Comparison of ENCODE assay signal across 24 mouse cellular contexts in genomic region chr10:63235889-63236288, GRCm38 (mm10). TPM values are rescaled to one million over a fixed set of nuclear protein-coding genes. Genes with fewer than 3 reads are reported as not detected.
DNase-seq lines count a peak whose midpoint lies in the region; ATAC-seq and TF ChIP-seq lines count a peak whose summit lies in the region.
"Had no signal": no experiment of that assay in that cellular context is flagged by ENCODE, and none has a peak within 500 bp of the region (broad histone marks: within the 10 kb centered on the region; RNA-seq: fewer than 3 reads in every experiment).

No protein-coding gene starts in this region.

- 0 out of 2 replicates have a peak, but pooled peaks have one; percentile 29 for ATAC-seq in common myeloid progenitor, adult 5-6 weeks (replicated peaks; ENCODE audit: low read depth, poor library complexity, severe bottlenecking)
- 0 out of 2 replicates have a peak, but pooled peaks have one; percentile 16 for ATAC-seq in neutrophil, adult 5-6 weeks (ENCODE audit: extremely low read depth, insufficient number of reproducible peaks, low FRiP score, poor library complexity, severe bottlenecking)
- ATAC-seq in heart, embryonic 11.5 days (replicated peaks; ENCODE audit: insufficient number of reproducible peaks, low FRiP score, low TSS enrichment) = no peak
- ATAC-seq: forebrain, postnatal 0 days; hindbrain, embryonic 16.5 days; inflammation-experienced regulatory T-cells, adult 6 months; Patski had no signal

- intact Hi-C loops in heart, postnatal 25 days (cut with DNase I) = no loop called here

- TF ChIP-seq CTCF in MEL (IDR thresholded peaks at IDR 0.05 in 2 of 3, conservative IDR thresholded peaks at IDR 0.05 in 1 of 3; ENCODE audit: control insufficient read depth in 1 of 3, insufficient read depth in 1 of 3, low read depth in 2 of 3, low read length in 3 of 3, poor library complexity in 1 of 3, severe bottlenecking in 1 of 3) = no peak

- no peak overlapping the region for H3K9ac ChIP-seq in MEL (ENCODE audit: control insufficient read depth, low read depth, low read length, poor library complexity, severe bottlenecking)
- no peak overlapping the region for H3K9ac ChIP-seq in heart, embryonic 11.5 days (ENCODE audit: low read depth, low read length)
- H3K9ac ChIP-seq: embryonic facial prominence, embryonic 12.5 days; forebrain, postnatal 0 days; hindbrain, embryonic 12.5 days had no signal

- TF ChIP-seq POLR2A in MEL (IDR thresholded peaks at IDR 0.05; ENCODE audit: control insufficient read depth in 1 of 2, insufficient read depth in 1 of 2, low read depth in 1 of 2, low read length in 2 of 2, poor library complexity in 1 of 2) = no peak

- TF ChIP-seq EP300 in MEL (IDR thresholded peaks at IDR 0.05; ENCODE audit: low read depth in 1 of 2, low read length in 2 of 2) = peak; percentile 19 to 49; a peak in 2 of 4 replicates

- DNase-seq in 416B (ENCODE audit: low read depth) (peak; percentile 75), MEL (ENCODE audit: low read depth, low spot score) (peak; percentile 81)
- no peak for DNase-seq in kidney, adult 11 months
- DNase-seq in heart, postnatal 25 days (ENCODE audit: low spot score) = no peak
- DNase-seq: adrenal gland, adult 8-10 months; cerebellum, adult 11 months; cerebellum, adult 8-10 months; cerebellum, postnatal 14 days; forebrain, postnatal 0 days; gastrocnemius, adult 2 months; gastrocnemius, postnatal 36 days; heart, adult 18-20 months; heart, postnatal 4 days had no signal

- no peak overlapping the region for H3K4me2 ChIP-seq in heart, embryonic 11.5 days
- H3K4me2 ChIP-seq: embryonic facial prominence, embryonic 12.5 days; hindbrain, embryonic 12.5 days had no signal

- no peaks in the 10 kb centered on the region; a peak in 1 of 4 replicates for H3K27me3 ChIP-seq in MEL (ENCODE audit: control insufficient read depth in 1 of 2, insufficient read depth in 2 of 2, low read length in 2 of 2)
- H3K27me3 ChIP-seq in heart, embryonic 11.5 days (ENCODE audit: control insufficient read depth, insufficient read depth, low read length) = no peaks in the 10 kb centered on the region
- H3K27me3 ChIP-seq: embryonic facial prominence, embryonic 12.5 days; hindbrain, embryonic 12.5 days; Patski had no signal

- no peaks in the 10 kb centered on the region for H3K79me2 ChIP-seq in MEL (ENCODE audit: control insufficient read depth, insufficient read depth, low read length, poor library complexity)

- H3K4me1 ChIP-seq in MEL (ENCODE audit: control insufficient read depth in 1 of 2, insufficient read depth in 2 of 2, low read length in 2 of 2) = no peaks in the 10 kb centered on the region
- no peaks in the 10 kb centered on the region for H3K4me1 ChIP-seq in heart, embryonic 11.5 days (ENCODE audit: control insufficient read depth, insufficient read depth, low read length)
- H3K4me1 ChIP-seq: embryonic facial prominence, embryonic 12.5 days; hindbrain, embryonic 12.5 days had no signal

- no peaks in the 10 kb centered on the region for H3K9me3 ChIP-seq in MEL (replicated peaks; ENCODE audit: insufficient read depth, low read length)
- H3K9me3 ChIP-seq in heart, embryonic 11.5 days (replicated peaks; ENCODE audit: control insufficient read depth, low read length) = no peaks in the 10 kb centered on the region
- H3K9me3 ChIP-seq: embryonic facial prominence, embryonic 12.5 days; heart, embryonic 10.5 days; hindbrain, embryonic 12.5 days had no signal

- H3K4me3 ChIP-seq in MEL (ENCODE audit: control insufficient read depth in 1 of 2, insufficient read depth in 1 of 2, low read depth in 2 of 2, low read length in 2 of 2) = no peak overlapping the region
- no peak overlapping the region for H3K4me3 ChIP-seq in heart, embryonic 11.5 days (ENCODE audit: low read depth, low read length)
- H3K4me3 ChIP-seq: embryonic facial prominence, embryonic 12.5 days; gastrocnemius, adult 2 months; heart, embryonic 10.5 days; hindbrain, embryonic 12.5 days had no signal

- no peaks in the 10 kb centered on the region for H3K36me3 ChIP-seq in MEL (ENCODE audit: control insufficient read depth in 1 of 2, insufficient read depth in 2 of 2, low read length in 2 of 2)
- no peaks in the 10 kb centered on the region for H3K36me3 ChIP-seq in heart, embryonic 11.5 days (ENCODE audit: control insufficient read depth, insufficient read depth, low read length)
- H3K36me3 ChIP-seq: embryonic facial prominence, embryonic 12.5 days; G1E; heart, embryonic 10.5 days; hindbrain, embryonic 12.5 days had no signal

- no peak overlapping the region; the same call in 1 of the 2 replicates for H3K27ac ChIP-seq in MEL (ENCODE audit: control insufficient read depth, low read depth, low read length)
- no peak overlapping the region for H3K27ac ChIP-seq in heart, embryonic 11.5 days (ENCODE audit: low read depth, low read length)
- H3K27ac ChIP-seq: embryonic facial prominence, embryonic 12.5 days; heart, embryonic 10.5 days; hindbrain, embryonic 12.5 days had no signal

- TF ChIP-seq RAD21 in MEL (IDR thresholded peaks at IDR 0.05; ENCODE audit: low read depth, low read length) = no peak

- WGBS in heart, embryonic 11.5 days (ENCODE audit: insufficient replicate concordance) = 76% methylated on average over 8 of the region's 8 CpGs

TF ChIP-seq in MEL, 35 proteins besides CTCF, POLR2A, EP300 and RAD21:
- TF ChIP-seq SIN3A (IDR thresholded peaks at IDR 0.05; ENCODE audit: low read length) (no peak), GATA1 (IDR thresholded peaks at IDR 0.05; ENCODE audit: low read depth, low read length) (peak; percentile 60), MAFK (IDR thresholded peaks at IDR 0.05; ENCODE audit: borderline replicate concordance, low read depth, low read length) (no peak)

RNA-seq across cellular contexts. Expression of gene Herc4, which starts 7.7 kb away (rescaled TPM):
- total RNA-seq in MEL (2012; rRNA removed) = 37.1 and 38.6 TPM in 2 replicates
- polyA plus RNA-seq in MEL (2012; ENCODE audit: insufficient read depth in 1 of 2, insufficient read length in 2 of 2, low read depth in 1 of 2, low replicate concordance in 2 of 2, missing spikeins in 1 of 2) = 100 to 1,000 TPM in 1 of 2 experiments, 10 to 100 TPM in 1; 57.1 to 140 TPM
- total RNA-seq in common myeloid progenitor, adult 5-6 weeks (2017) = 60.8 and 69.6 TPM in 2 replicates
- total RNA-seq in neutrophil, adult 5-6 weeks (2017) = 388 and 417 TPM in 2 replicates
- 10 to 100 TPM; 31.4 to 34.6 TPM for total RNA-seq in heart, postnatal 25 days (2021)
- 32.8 and 38.8 TPM in 2 replicates for polyA plus RNA-seq in heart, embryonic 11.5 days (2014; fragmentation: Nextera tagmentation; extraction: Ambion mirVana)

RNA-seq across cellular contexts. Expression of gene Mypn, which starts 32.1 kb away (rescaled TPM):
- total RNA-seq in MEL (2012; rRNA removed) = not detected in 2 replicates
- not detected for polyA plus RNA-seq in MEL (2012; ENCODE audit: insufficient read depth in 1 of 2, insufficient read length in 2 of 2, low read depth in 1 of 2, low replicate concordance in 2 of 2, missing spikeins in 1 of 2)
- total RNA-seq in common myeloid progenitor, adult 5-6 weeks (2017) = not detected in 2 replicates
- not detected in 2 replicates for total RNA-seq in neutrophil, adult 5-6 weeks (2017)
- total RNA-seq in heart, postnatal 25 days (2021) = 100 to 1,000 TPM; 101 to 108 TPM
- polyA plus RNA-seq in heart, embryonic 11.5 days (2014; fragmentation: Nextera tagmentation; extraction: Ambion mirVana) = 3.3 and 3.8 TPM in 2 replicates
- total RNA-seq: G1E had no signal
- polyA plus RNA-seq: forebrain, embryonic 11.5 days; G1E; inflammation-experienced regulatory T-cells, adult 6 months; Patski had no signal

Comparison
In these comparisons a context has a peak if more than half of its experiments do, and no peak if none do; other contexts are left out.
1. DNase-seq: peak in 416B (single experiment) and MEL (single experiment); none in kidney, adult 11 months (single experiment) and heart, postnatal 25 days (single experiment).
2. RNA of gene Mypn, which starts 32.1 kb away (total RNA-seq): 101 to 108 TPM in heart, postnatal 25 days; not detected in MEL, not detected in common myeloid progenitor, adult 5-6 weeks and not detected in neutrophil, adult 5-6 weeks; every median in the first group is over 100 times any median in the second.